Mouse (Mus musculus): Measurements from ENCODE around the gene Crcp.

DNA sequence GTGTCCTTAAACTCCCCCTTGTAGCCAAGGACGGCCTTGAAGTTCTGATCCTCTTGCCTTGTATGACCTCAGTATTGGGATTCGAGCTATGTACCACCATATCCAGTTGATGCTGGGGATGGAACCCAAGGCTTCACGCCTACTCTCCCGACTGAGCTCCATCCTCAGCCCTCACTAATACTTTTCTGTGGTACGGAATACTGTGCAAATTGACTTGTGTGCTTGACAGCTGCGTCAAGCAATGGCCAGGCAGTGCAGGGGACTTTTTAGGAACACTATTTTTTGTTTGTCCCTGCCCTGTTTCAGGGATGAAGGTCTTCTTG lies 49.7 kb downstream of the Crcp start:
- TF ChIP-seq POLR2A (IDR thresholded peaks at IDR 0.05; ENCODE audit: borderline replicate concordance, low read depth, low read length) (no peak), CTCF (IDR thresholded peaks at IDR 0.05; ENCODE audit: low read depth, low read length) (no peak)

Measured in bone marrow macrophage, adult 2 months (primary cell).